Mouse (Mus musculus): ENCODE measurements around the gene Atp1a4. TPM values are rescaled to one million over a fixed set of nuclear protein-coding genes. Genes with fewer than 3 reads are reported as not detected.

Gene Atp1a4
- polyA plus RNA-seq, 1 experiment from 2014 or later = not detected

GRCm38 (mm10) chr1:172207111-172207584 is 51.1 kb downstream of the Atp1a4 start:
- 18% methylated on average over 7 of the region's 7 CpGs for WGBS
- Histone ChIP-seq H3K27me3 (ENCODE audit: low read depth, poor library complexity, severe bottlenecking) (no peaks in the 10 kb centered on the region), H3K27ac (replicated peaks) (peak overlapping the region; percentile 96), H3K4me1 (peaks cover 62% of the 10 kb centered on the region), H3K36me3 (peaks cover under 1% of the 10 kb centered on the region; the same call in 1 of the 2 replicates), H3K4me3 (peak overlapping the region; percentile 85), H3K9me3 (replicated peaks) (no peaks in the 10 kb centered on the region)
- DNase-seq (ENCODE audit: low spot score) = no peak

DNA sequence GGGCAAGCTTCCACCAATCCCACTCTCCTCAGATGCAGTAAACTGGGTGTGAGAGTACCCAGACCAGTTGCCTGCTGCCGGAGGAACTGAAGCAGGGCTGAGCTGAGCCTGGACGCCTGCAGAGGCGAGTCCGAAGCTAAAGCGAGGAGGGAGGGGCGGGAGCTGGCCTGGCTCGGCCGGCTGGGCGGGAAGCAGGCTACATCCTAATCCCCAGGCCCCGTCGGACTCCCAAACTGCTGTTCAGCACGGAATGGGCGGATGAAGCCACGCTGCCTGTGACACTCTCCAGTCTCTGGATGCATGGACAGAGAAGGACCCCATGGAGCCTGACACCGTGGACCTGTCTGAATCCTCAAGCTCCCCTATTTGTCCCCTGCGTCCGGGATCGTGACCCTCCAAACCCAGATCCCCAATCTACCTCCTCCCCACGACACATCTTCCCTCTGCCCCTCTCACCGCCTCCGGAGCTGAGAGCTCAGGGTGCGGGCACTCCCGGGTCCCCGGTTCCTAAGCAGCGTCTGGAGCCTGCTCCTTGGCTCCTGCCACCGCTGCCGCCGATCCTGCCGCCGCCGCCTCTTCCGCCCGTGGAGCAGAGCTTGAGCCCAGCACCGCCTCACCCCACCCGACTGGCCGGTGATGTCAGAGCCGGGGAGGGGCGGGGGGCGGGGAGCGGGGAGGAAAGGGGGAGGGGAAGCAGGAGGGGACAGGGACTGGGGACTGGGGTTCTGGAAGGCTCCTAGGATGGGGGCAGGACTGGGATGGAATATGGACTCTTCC is 51.9 kb downstream of the Atp1a4 start, which contains the start of gene Pea15a:
TSS of gene Pea15a (minus strand) at position 664 of the 777 bp plus-strand sequence.
- H3K4me3 ChIP-seq = peak within 1 kb of the TSS; percentile 85
- peak; percentile 91 for DNase-seq (ENCODE audit: low spot score)
- peaks cover 64% of the 10 kb centered on the region for H3K4me1 ChIP-seq
- H3K36me3 ChIP-seq = peaks cover 6% of the 10 kb centered on the region; the same call in 1 of the 2 replicates
- WGBS = under 1% methylated on average over 40 of the region's 40 CpGs
- H3K9me3 ChIP-seq (replicated peaks) = no peaks in the 10 kb centered on the region
- no peaks in the 10 kb centered on the region for H3K27me3 ChIP-seq (ENCODE audit: low read depth, poor library complexity, severe bottlenecking)
- peak within 1 kb of the TSS; percentile 96 for H3K27ac ChIP-seq (replicated peaks)

DNA sequence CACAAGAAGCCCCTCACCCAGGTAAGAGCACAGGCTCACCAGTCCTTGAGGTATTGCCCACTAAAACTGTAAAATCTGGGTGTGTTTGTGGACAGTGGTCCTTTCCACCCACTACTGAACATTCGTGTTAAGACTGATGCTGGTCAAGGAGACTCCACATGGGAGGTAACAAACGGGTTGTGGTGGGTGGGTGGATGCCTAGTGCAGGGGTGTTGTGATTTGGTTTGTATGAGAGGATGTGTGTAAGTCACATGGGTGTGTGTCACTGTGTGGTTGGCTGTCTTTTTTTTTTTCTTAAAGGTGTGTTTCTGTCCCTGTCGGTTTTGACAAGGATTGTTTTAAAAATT is 52.5 kb downstream of the Atp1a4 start:
- 11% methylated on average over 3 of the region's 3 CpGs for WGBS
- H3K4me3 ChIP-seq = peak overlapping the region; percentile 85
- H3K27ac ChIP-seq (replicated peaks) = peak overlapping the region; percentile 96
- H3K27me3 ChIP-seq (ENCODE audit: low read depth, poor library complexity, severe bottlenecking) = no peaks in the 10 kb centered on the region
- H3K9me3 ChIP-seq (replicated peaks) = no peaks in the 10 kb centered on the region
- no peak for DNase-seq (ENCODE audit: low spot score)
- H3K36me3 ChIP-seq = peaks cover 12% of the 10 kb centered on the region
- peaks cover 70% of the 10 kb centered on the region for H3K4me1 ChIP-seq

GRCm38 (mm10) chr1:172204814-172205740 is 53.1 kb downstream of the Atp1a4 start:
- DNase-seq (ENCODE audit: low spot score) = peak; percentile 48
- no peaks in the 10 kb centered on the region for H3K27me3 ChIP-seq (ENCODE audit: low read depth, poor library complexity, severe bottlenecking)

GRCm38 (mm10) chr1:172204033-172204813 is 54.0 kb downstream of the Atp1a4 start:
- Histone ChIP-seq H3K27ac (replicated peaks) (peak overlapping the region; percentile 96), H3K4me1 (peaks cover 81% of the 10 kb centered on the region), H3K4me3 (peak overlapping the region; percentile 85), H3K27me3 (ENCODE audit: low read depth, poor library complexity, severe bottlenecking) (no peaks in the 10 kb centered on the region), H3K36me3 (peaks cover 27% of the 10 kb centered on the region), H3K9me3 (replicated peaks) (no peaks in the 10 kb centered on the region)
- peak; percentile 42 for DNase-seq (ENCODE audit: low spot score)
- 9% methylated on average over 9 of the region's 9 CpGs for WGBS

More at GRCm38 (mm10) chr1:172204814-172205740, 53.1 kb downstream of the Atp1a4 start:
- peak overlapping the region; percentile 85 for H3K4me3 ChIP-seq
- peaks cover 76% of the 10 kb centered on the region for H3K4me1 ChIP-seq
- H3K27ac ChIP-seq (replicated peaks) = peak overlapping the region; percentile 96
- WGBS = 43% methylated on average over 15 of the region's 15 CpGs
- H3K36me3 ChIP-seq = peaks cover 18% of the 10 kb centered on the region
- no peaks in the 10 kb centered on the region for H3K9me3 ChIP-seq (replicated peaks)

GRCm38 (mm10) chr1:172203566-172203965 is 54.6 kb downstream of the Atp1a4 start:
- peak overlapping the region; percentile 85 for H3K4me3 ChIP-seq
- H3K9me3 ChIP-seq (replicated peaks) = no peaks in the 10 kb centered on the region
- H3K36me3 ChIP-seq = peaks cover 32% of the 10 kb centered on the region
- peak; percentile 51 for DNase-seq (ENCODE audit: low spot score)
- H3K27me3 ChIP-seq (ENCODE audit: low read depth, poor library complexity, severe bottlenecking) = no peaks in the 10 kb centered on the region
- H3K4me1 ChIP-seq = peaks cover 81% of the 10 kb centered on the region
- H3K27ac ChIP-seq (replicated peaks) = peak overlapping the region; percentile 96
- 1% methylated on average over 4 of the region's 4 CpGs for WGBS

DNA sequence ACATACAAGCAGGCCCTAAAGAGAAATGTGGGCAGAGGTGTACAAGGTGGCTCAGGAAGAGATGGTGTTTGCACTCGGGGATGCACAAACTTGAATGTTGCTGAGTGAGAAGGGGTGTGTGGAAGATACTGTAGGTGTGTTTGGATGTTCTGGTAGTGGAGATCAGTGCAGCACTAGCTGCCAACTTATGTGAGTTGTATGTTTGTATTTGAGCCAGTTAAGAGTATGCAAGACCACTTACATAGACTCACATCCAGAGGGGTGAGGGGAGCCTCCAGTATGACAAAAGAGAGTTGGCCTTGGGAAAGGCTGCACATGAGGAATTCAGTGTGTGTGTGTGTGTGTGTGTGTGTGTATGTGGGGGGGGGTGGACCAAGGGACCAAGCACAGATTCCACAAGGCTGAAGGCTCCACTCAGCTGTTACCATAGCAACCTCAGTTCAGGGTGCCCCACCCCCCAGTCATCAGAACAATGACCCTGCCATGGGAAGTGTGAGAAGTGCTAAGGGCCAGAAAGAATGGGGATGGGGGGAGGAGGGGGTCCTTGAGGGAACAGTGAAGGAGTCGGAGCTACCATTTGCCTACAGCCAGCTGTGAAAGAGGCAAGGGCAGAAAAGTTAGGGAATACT is 55.2 kb downstream of the Atp1a4 start:
- Histone ChIP-seq H3K4me1 (peaks cover 81% of the 10 kb centered on the region), H3K27ac (replicated peaks) (peak overlapping the region; percentile 96), H3K36me3 (peaks cover 38% of the 10 kb centered on the region), H3K27me3 (ENCODE audit: low read depth, poor library complexity, severe bottlenecking) (no peaks in the 10 kb centered on the region), H3K4me3 (peak overlapping the region; percentile 85), H3K9me3 (replicated peaks) (no peaks in the 10 kb centered on the region)
- DNase-seq (ENCODE audit: low spot score) = peak; percentile 94
- WGBS = 22% methylated on average over 2 of the region's 2 CpGs

GRCm38 (mm10) chr1:172201967-172202880 is 56.0 kb downstream of the Atp1a4 start:
- H3K4me1 ChIP-seq = peaks cover 75% of the 10 kb centered on the region
- DNase-seq (ENCODE audit: low spot score) = peak; percentile 81
- H3K9me3 ChIP-seq (replicated peaks) = no peaks in the 10 kb centered on the region
- H3K27me3 ChIP-seq (ENCODE audit: low read depth, poor library complexity, severe bottlenecking) = no peaks in the 10 kb centered on the region
- peaks cover 46% of the 10 kb centered on the region for H3K36me3 ChIP-seq
- 7% methylated on average over 14 of the region's 14 CpGs for WGBS
- peak overlapping the region; percentile 85 for H3K4me3 ChIP-seq
- H3K27ac ChIP-seq (replicated peaks) = peak overlapping the region; percentile 96

- H3K27ac ChIP-seq (replicated peaks) = peak overlapping the region; percentile 96
- H3K4me1 ChIP-seq = peaks cover 64% of the 10 kb centered on the region
- peak overlapping the region; percentile 85 for H3K4me3 ChIP-seq
- 22% methylated on average over 7 of the region's 7 CpGs for WGBS
- DNase-seq (ENCODE audit: low spot score) = peak; percentile 76
- H3K27me3 ChIP-seq (ENCODE audit: low read depth, poor library complexity, severe bottlenecking) = no peaks in the 10 kb centered on the region
- peaks cover 58% of the 10 kb centered on the region for H3K36me3 ChIP-seq
- no peaks in the 10 kb centered on the region for H3K9me3 ChIP-seq (replicated peaks)
Measured at GRCm38 (mm10) chr1:172200871-172201447, 57.3 kb downstream of the Atp1a4 start.

GRCm38 (mm10) chr1:172200161-172200560 is 58.1 kb downstream of the Atp1a4 start:
- peak overlapping the region; percentile 96 for H3K27ac ChIP-seq (replicated peaks)
- H3K27me3 ChIP-seq (ENCODE audit: low read depth, poor library complexity, severe bottlenecking) = no peaks in the 10 kb centered on the region
- peak overlapping the region; percentile 85; the same call in 1 of the 2 replicates for H3K4me3 ChIP-seq
- DNase-seq (ENCODE audit: low spot score) = no peak
- H3K9me3 ChIP-seq (replicated peaks) = no peaks in the 10 kb centered on the region
- 80% methylated on average over 5 of the region's 5 CpGs for WGBS
- H3K4me1 ChIP-seq = peaks cover 59% of the 10 kb centered on the region
- H3K36me3 ChIP-seq = peaks cover 66% of the 10 kb centered on the region

Measured in midbrain, embryonic 10.5 days (tissue).